Mouse (Mus musculus): ENCODE measurements around the gene Cst6. TPM values are rescaled to one million over a fixed set of nuclear protein-coding genes. Genes with fewer than 3 reads are reported as not detected.
A peak's percentile ranks its signal among the peaks of the same experiment; 100 is the strongest.

Gene Cst6
- polyA plus RNA-seq, 1 experiment = not detected

GRCm38 (mm10) chr19:5377446-5377845, 28.1 kb upstream of the Cst6 start:
- H3K9me3 ChIP-seq (ENCODE audit: control insufficient read depth, low read length) = no peaks in the 10 kb centered on the region
- TF ChIP-seq GATA1 (IDR thresholded peaks at IDR 0.05; ENCODE audit: low read length) (no peak), TAL1 (IDR thresholded peaks at IDR 0.05; ENCODE audit: low read length) (no peak)
- peaks cover 80% of the 10 kb centered on the region for H3K36me3 ChIP-seq (ENCODE audit: control insufficient read depth)
- no peak overlapping the region for H3K4me3 ChIP-seq (replicated peaks)
- peaks cover 3% of the 10 kb centered on the region; the same call in 1 of the 2 replicates for H3K4me1 ChIP-seq (ENCODE audit: control insufficient read depth)
- H3K27me3 ChIP-seq (ENCODE audit: control insufficient read depth) = no peaks in the 10 kb centered on the region

DNA sequence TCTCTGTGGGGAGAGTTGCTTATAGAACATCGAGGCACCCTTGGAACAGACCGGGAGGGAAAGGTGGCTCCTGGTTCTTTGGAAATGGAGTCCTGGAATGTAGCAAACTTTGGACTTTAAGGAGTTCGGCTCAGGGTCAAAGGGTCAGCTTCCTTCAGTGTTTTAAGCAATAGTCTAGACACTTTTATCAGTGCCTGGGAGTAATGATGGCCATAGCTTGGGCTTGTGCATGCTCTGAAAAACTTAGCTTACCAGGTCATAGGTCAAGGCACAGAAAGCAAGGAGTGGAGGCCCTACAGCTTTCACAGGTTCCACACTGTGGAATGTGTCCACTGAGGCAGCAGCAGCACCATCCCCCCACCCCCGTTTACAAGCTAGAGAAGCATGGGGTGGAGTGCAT, 25.4 kb upstream of the Cst6 start:
- TF ChIP-seq TAL1 (IDR thresholded peaks at IDR 0.05; ENCODE audit: low read length) = no peak
- no peak for TF ChIP-seq GATA1 (IDR thresholded peaks at IDR 0.05; ENCODE audit: low read length)
- Histone ChIP-seq H3K4me3 (replicated peaks) (no peak overlapping the region), H3K36me3 (ENCODE audit: control insufficient read depth) (peaks cover 78% of the 10 kb centered on the region), H3K9me3 (ENCODE audit: control insufficient read depth, low read length) (no peaks in the 10 kb centered on the region), H3K4me1 (ENCODE audit: control insufficient read depth) (peaks cover 3% of the 10 kb centered on the region; the same call in 1 of the 2 replicates), H3K27me3 (ENCODE audit: control insufficient read depth) (no peaks in the 10 kb centered on the region)

- TF ChIP-seq TAL1 (IDR thresholded peaks at IDR 0.05; ENCODE audit: low read length) = no peak
- no peak for TF ChIP-seq GATA1 (IDR thresholded peaks at IDR 0.05; ENCODE audit: low read length)
- Histone ChIP-seq H3K4me3 (replicated peaks) (no peak overlapping the region), H3K36me3 (ENCODE audit: control insufficient read depth) (peaks cover 78% of the 10 kb centered on the region), H3K9me3 (ENCODE audit: control insufficient read depth, low read length) (no peaks in the 10 kb centered on the region), H3K4me1 (ENCODE audit: control insufficient read depth) (peaks cover 3% of the 10 kb centered on the region; the same call in 1 of the 2 replicates), H3K27me3 (ENCODE audit: control insufficient read depth) (no peaks in the 10 kb centered on the region)
These were observed 24.8 kb upstream of the Cst6 start for GRCm38 (mm10) chr19:5374177-5374576.

GRCm38 (mm10) chr19:5372724-5373123, 23.4 kb upstream of the Cst6 start:
- H3K36me3 ChIP-seq (ENCODE audit: control insufficient read depth) = peaks cover 77% of the 10 kb centered on the region
- no peaks in the 10 kb centered on the region for H3K27me3 ChIP-seq (ENCODE audit: control insufficient read depth)
- no peak overlapping the region for H3K4me3 ChIP-seq (replicated peaks)
- H3K4me1 ChIP-seq (ENCODE audit: control insufficient read depth) = peaks cover 11% of the 10 kb centered on the region
- TF ChIP-seq GATA1 (IDR thresholded peaks at IDR 0.05; ENCODE audit: low read length) (no peak), TAL1 (IDR thresholded peaks at IDR 0.05; ENCODE audit: low read length) (no peak)
- no peaks in the 10 kb centered on the region for H3K9me3 ChIP-seq (ENCODE audit: control insufficient read depth, low read length)

DNA sequence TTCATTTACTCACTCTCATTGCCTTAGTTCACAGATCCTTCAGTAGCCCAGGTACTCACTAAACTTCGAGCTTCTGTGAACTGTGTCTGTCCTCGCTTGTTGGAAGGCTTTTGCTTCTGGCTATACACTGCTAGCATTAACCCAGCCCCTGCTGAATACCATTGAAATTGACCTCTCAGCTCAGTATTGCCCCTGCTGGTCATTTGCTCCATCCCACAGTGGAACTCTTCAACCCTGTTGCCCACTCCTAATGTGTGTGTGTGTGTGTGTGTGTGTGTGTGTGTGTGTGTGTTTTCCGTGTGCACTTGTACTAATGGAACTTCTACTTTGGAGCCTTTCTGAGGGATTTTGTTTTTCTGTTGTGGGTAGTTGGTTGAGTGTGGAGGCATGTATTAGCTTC, 21.6 kb upstream of the Cst6 start:
- Histone ChIP-seq H3K36me3 (ENCODE audit: control insufficient read depth) (peaks cover 63% of the 10 kb centered on the region), H3K4me3 (replicated peaks) (no peak overlapping the region), H3K4me1 (ENCODE audit: control insufficient read depth) (peaks cover 22% of the 10 kb centered on the region), H3K9me3 (ENCODE audit: control insufficient read depth, low read length) (no peaks in the 10 kb centered on the region), H3K27me3 (ENCODE audit: control insufficient read depth) (no peaks in the 10 kb centered on the region)
- TF ChIP-seq GATA1 (IDR thresholded peaks at IDR 0.05; ENCODE audit: low read length) (no peak), TAL1 (IDR thresholded peaks at IDR 0.05; ENCODE audit: low read length) (no peak)

DNA sequence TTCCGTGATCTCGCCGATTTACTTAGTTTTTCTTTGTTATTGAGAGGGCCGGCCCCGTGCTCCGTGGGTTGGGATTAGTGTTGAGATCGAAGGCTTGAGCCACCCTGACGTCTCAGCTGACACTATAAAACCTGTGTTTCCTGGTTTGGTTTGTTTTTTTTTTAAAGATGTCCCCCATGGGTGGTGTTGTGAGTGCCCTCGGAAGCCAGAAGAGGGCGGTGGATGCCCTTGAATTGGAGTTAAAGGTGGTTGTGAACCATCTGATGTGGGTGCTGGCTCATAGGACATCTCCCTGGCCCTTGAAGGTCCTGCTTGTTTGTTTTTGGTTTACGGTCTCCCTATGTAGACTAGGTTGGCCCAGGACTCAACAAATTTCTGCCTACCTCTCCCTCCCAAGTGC, 18.1 kb upstream of the Cst6 start:
- Histone ChIP-seq H3K4me1 (ENCODE audit: control insufficient read depth) (peaks cover 43% of the 10 kb centered on the region), H3K27me3 (ENCODE audit: control insufficient read depth) (no peaks in the 10 kb centered on the region), H3K36me3 (ENCODE audit: control insufficient read depth) (peaks cover 69% of the 10 kb centered on the region), H3K9me3 (ENCODE audit: control insufficient read depth, low read length) (no peaks in the 10 kb centered on the region), H3K4me3 (replicated peaks) (peak overlapping the region; percentile 87)
- TF ChIP-seq TAL1 (IDR thresholded peaks at IDR 0.05; ENCODE audit: low read length) (no peak), GATA1 (IDR thresholded peaks at IDR 0.05; ENCODE audit: low read length) (no peak)

DNA sequence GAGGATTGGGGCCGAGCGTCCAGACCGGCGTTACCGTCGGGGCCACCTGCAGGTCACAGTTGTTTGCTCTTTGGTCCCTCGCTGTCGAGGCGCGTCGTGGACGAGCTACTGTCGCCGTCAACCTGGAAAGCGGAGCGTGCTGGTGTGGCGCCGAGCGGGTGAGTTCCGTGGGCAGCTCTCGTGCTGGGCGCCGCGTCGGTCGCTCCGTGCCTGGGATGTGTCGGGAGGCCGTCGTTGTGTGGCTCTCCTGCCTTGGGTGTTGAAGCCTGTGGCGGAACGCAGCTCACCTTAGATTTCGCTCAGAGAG, 17.6 kb upstream of the Cst6 start, which contains the start of gene Banf1:
Gene Banf1, minus strand, starts transcription at position 116 of the 307 bp plus-strand sequence.
- Histone ChIP-seq H3K4me3 (replicated peaks) (peak within 1 kb of the TSS; percentile 87), H3K27me3 (ENCODE audit: control insufficient read depth) (no peaks in the 10 kb centered on the region), H3K9me3 (ENCODE audit: control insufficient read depth, low read length) (no peaks in the 10 kb centered on the region), H3K36me3 (ENCODE audit: control insufficient read depth) (peaks cover 64% of the 10 kb centered on the region), H3K4me1 (ENCODE audit: control insufficient read depth) (peaks cover 43% of the 10 kb centered on the region)
- TF ChIP-seq TAL1 (IDR thresholded peaks at IDR 0.05; ENCODE audit: low read length) (no peak), GATA1 (IDR thresholded peaks at IDR 0.05; ENCODE audit: low read length) (no peak)

- Histone ChIP-seq H3K4me3 (replicated peaks) (peak within 1 kb of the TSS; percentile 87), H3K4me1 (ENCODE audit: control insufficient read depth) (peaks cover 43% of the 10 kb centered on the region), H3K36me3 (ENCODE audit: control insufficient read depth) (peaks cover 58% of the 10 kb centered on the region), H3K27me3 (ENCODE audit: control insufficient read depth) (no peaks in the 10 kb centered on the region), H3K9me3 (ENCODE audit: control insufficient read depth, low read length) (no peaks in the 10 kb centered on the region)
- TF ChIP-seq TAL1 (IDR thresholded peaks at IDR 0.05; ENCODE audit: low read length) = no peak
- TF ChIP-seq GATA1 (IDR thresholded peaks at IDR 0.05; ENCODE audit: low read length) = no peak
These were observed 17.0 kb upstream of the Cst6 start, which contains the start of gene Eif1ad for GRCm38 (mm10) chr19:5366175-5367052. Gene Eif1ad (plus strand): TSS chr19:5366741.

DNA sequence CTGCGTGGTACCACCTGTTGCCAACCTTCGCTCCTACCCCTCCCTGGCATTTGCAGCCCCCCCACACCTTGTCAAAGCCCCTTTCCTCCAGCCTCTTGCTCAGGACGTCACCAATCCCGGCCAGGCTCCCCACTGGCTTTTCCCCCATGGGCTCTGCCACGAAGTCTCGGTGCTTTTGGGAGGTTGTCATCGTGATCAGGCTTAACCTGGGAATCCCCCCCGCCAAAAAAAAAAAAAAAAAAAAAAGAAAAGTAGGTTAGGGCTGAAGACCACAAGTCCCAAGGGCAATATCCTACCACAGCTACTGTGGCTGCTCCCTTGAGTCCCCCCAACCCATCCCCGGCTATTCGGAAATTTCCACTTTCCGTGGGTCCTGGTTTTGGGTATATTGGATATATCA, 16.4 kb upstream of the Cst6 start:
- H3K36me3 ChIP-seq (ENCODE audit: control insufficient read depth) = peaks cover 53% of the 10 kb centered on the region

More for the DNA sequence above, 16.4 kb upstream of the Cst6 start:
- no peak for TF ChIP-seq TAL1 (IDR thresholded peaks at IDR 0.05; ENCODE audit: low read length)
- TF ChIP-seq GATA1 (IDR thresholded peaks at IDR 0.05; ENCODE audit: low read length) = no peak
- Histone ChIP-seq H3K4me3 (replicated peaks) (peak overlapping the region; percentile 87), H3K9me3 (ENCODE audit: control insufficient read depth, low read length) (no peaks in the 10 kb centered on the region), H3K27me3 (ENCODE audit: control insufficient read depth) (no peaks in the 10 kb centered on the region), H3K4me1 (ENCODE audit: control insufficient read depth) (peaks cover 43% of the 10 kb centered on the region)

Data from erythroblast, embryonic 14.5 days (primary cell).